Mouse (Mus musculus): ENCODE data around the gene Alg14. TPM values are rescaled to one million over a fixed set of nuclear protein-coding genes. Genes with fewer than 3 reads are reported as not detected.

The Alg14 gene
- polyA plus RNA-seq, 3 experiments from 2014 or later = 18.1 to 24.6 (median 21.3) TPM

GRCm38 (mm10) chr3:121279679-121280078 is 11.9 kb upstream of the Alg14 start:
- no peak for ATAC-seq

GRCm38 (mm10) chr3:121282998-121283397 is 8.6 kb upstream of the Alg14 start, which contains the start of gene Tmem56:
TSS of gene Tmem56 (minus strand) at chr3:121283098.
- no peak for ATAC-seq

GRCm38 (mm10) chr3:121285219-121285618 is 6.4 kb upstream of the Alg14 start:
- no peak for ATAC-seq

GRCm38 (mm10) chr3:121287151-121287550 is 4.4 kb upstream of the Alg14 start:
- ATAC-seq = no peak

- ATAC-seq = no peak
Measured at GRCm38 (mm10) chr3:121290681-121291080, 892 bp upstream of the Alg14 start.

GRCm38 (mm10) chr3:121291225-121291559 is 381 bp upstream of the Alg14 start:
- no peak for ATAC-seq

- no peak for ATAC-seq
Measured at GRCm38 (mm10) chr3:121294200-121294599, 2.6 kb downstream of the Alg14 start.

- ATAC-seq = peak; percentile 73
Measured at GRCm38 (mm10) chr3:121306641-121307040, 15.1 kb downstream of the Alg14 start.

GRCm38 (mm10) chr3:121307532-121308234 is 16.1 kb downstream of the Alg14 start:
- peak; percentile 79 for ATAC-seq

- no peak for ATAC-seq
Measured at GRCm38 (mm10) chr3:121308935-121309334, 17.4 kb downstream of the Alg14 start.

- ATAC-seq = no peak
Measured at GRCm38 (mm10) chr3:121309429-121309828, 17.9 kb downstream of the Alg14 start.

GRCm38 (mm10) chr3:121309896-121310714 is 18.5 kb downstream of the Alg14 start:
- no peak for ATAC-seq

GRCm38 (mm10) chr3:121312426-121312825 is 20.9 kb downstream of the Alg14 start:
- no peak for ATAC-seq

- ATAC-seq = no peak
Measured at GRCm38 (mm10) chr3:121312979-121313378, 21.4 kb downstream of the Alg14 start.

GRCm38 (mm10) chr3:121314149-121314548 is 22.6 kb downstream of the Alg14 start:
- no peak for ATAC-seq

- no peak for ATAC-seq
Measured at GRCm38 (mm10) chr3:121315498-121315897, 23.9 kb downstream of the Alg14 start.

GRCm38 (mm10) chr3:121319906-121320305 is 28.3 kb downstream of the Alg14 start:
- ATAC-seq = no peak

- no peak for ATAC-seq
Measured at GRCm38 (mm10) chr3:121320896-121321295, 29.3 kb downstream of the Alg14 start.

- ATAC-seq = no peak
Measured at GRCm38 (mm10) chr3:121323371-121323770, 31.8 kb downstream of the Alg14 start.

- no peak for ATAC-seq
Measured at GRCm38 (mm10) chr3:121327406-121327805, 35.8 kb downstream of the Alg14 start.

- ATAC-seq = peak; percentile 18
Measured at GRCm38 (mm10) chr3:121329647-121330046, 38.1 kb downstream of the Alg14 start.

- peak; percentile 68 for ATAC-seq
Measured at GRCm38 (mm10) chr3:121330244-121330646, 38.7 kb downstream of the Alg14 start.

- no peak for ATAC-seq
Measured at GRCm38 (mm10) chr3:121336234-121336890, 44.8 kb downstream of the Alg14 start.

Measured in inflammation-experienced regulatory T-cells, adult 6 months (primary cell).